Mouse (Mus musculus): Measurements from ENCODE around the gene Tcf15.

DNA sequence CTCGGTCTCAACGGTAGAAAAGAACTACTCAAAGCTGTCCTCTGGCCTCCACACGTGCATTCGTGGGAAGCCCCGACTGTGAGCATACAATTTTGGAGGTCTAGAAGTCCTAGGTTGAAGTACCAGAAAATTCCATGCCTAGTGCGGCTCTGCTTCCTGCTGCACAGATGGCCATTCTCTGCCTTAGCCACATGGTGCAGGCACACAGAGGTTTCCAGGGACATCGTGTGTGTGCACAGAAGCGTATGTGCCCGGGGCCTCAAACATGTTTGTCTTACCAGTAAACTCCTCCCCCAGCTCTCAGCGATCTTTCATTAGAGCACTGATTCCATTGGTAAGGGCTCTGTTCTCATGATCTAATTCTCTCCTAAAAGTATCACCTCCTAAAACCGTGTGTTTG, 45.4 kb upstream of the Tcf15 start:
- TF ChIP-seq CTCF (IDR thresholded peaks at IDR 0.05; ENCODE audit: low read depth, low read length) (no peak), POLR2A (IDR thresholded peaks at IDR 0.05; ENCODE audit: borderline replicate concordance, low read depth, low read length) (no peak)

All from bone marrow macrophage, adult 2 months (primary cell).